ENCODE assay signal across 18 mouse cellular contexts in genomic region chr2:36237557-36237956, GRCm38 (mm10).
"Had no signal": no experiment of that assay in that cellular context is flagged by ENCODE, and none has a peak within 500 bp of the region (broad histone marks: within the 10 kb centered on the region; RNA-seq: fewer than 3 reads in every experiment).

No protein-coding gene starts in this region.

- H3K9me3 ChIP-seq: limb, embryonic 15.5 days; liver, embryonic 13.5 days; midbrain, embryonic 10.5 days; midbrain, embryonic 12.5 days; neural tube, embryonic 15.5 days had no signal

- H3K27me3 ChIP-seq: limb, embryonic 15.5 days; liver, embryonic 13.5 days; midbrain, embryonic 12.5 days; neural tube, embryonic 13.5 days; neural tube, embryonic 15.5 days had no signal

- H3K4me1 ChIP-seq: midbrain, embryonic 12.5 days had no signal

- H3K4me2 ChIP-seq: limb, embryonic 15.5 days; liver, embryonic 13.5 days; lung, embryonic 14.5 days; midbrain, embryonic 12.5 days; neural tube, embryonic 13.5 days; neural tube, embryonic 15.5 days had no signal

- H3K9ac ChIP-seq: limb, embryonic 15.5 days; liver, embryonic 13.5 days; lung, embryonic 14.5 days; midbrain, embryonic 12.5 days; neural tube, embryonic 13.5 days; neural tube, embryonic 15.5 days had no signal

- H3K27ac ChIP-seq: limb, embryonic 15.5 days; liver, embryonic 13.5 days; midbrain, embryonic 10.5 days; midbrain, embryonic 12.5 days; neural tube, embryonic 13.5 days; neural tube, embryonic 15.5 days had no signal

- H3K36me3 ChIP-seq: limb, embryonic 15.5 days; midbrain, embryonic 10.5 days; midbrain, embryonic 12.5 days; neural tube, embryonic 13.5 days; neural tube, embryonic 15.5 days had no signal

- H3K4me3 ChIP-seq: limb, embryonic 15.5 days; liver, embryonic 13.5 days; midbrain, embryonic 10.5 days; midbrain, embryonic 12.5 days; myocyte; neural tube, embryonic 13.5 days; neural tube, embryonic 15.5 days had no signal

- DNase-seq: liver, embryonic 13.5 days; lung, embryonic 14.5 days; midbrain, embryonic 14.5 days; retina, postnatal 1 day; right cerebral cortex, adult 18-20 months; right cerebral cortex, postnatal 25 days; right cerebral cortex, postnatal 4 days; spleen, adult 18-20 months; thymus, adult 18-20 months; thymus, postnatal 14 days; thymus, postnatal 36 days had no signal

- ATAC-seq: midbrain, embryonic 16.5 days had no signal
